Mouse (Mus musculus): ENCODE data around the gene Soga3.

The Soga3 gene

DNA sequence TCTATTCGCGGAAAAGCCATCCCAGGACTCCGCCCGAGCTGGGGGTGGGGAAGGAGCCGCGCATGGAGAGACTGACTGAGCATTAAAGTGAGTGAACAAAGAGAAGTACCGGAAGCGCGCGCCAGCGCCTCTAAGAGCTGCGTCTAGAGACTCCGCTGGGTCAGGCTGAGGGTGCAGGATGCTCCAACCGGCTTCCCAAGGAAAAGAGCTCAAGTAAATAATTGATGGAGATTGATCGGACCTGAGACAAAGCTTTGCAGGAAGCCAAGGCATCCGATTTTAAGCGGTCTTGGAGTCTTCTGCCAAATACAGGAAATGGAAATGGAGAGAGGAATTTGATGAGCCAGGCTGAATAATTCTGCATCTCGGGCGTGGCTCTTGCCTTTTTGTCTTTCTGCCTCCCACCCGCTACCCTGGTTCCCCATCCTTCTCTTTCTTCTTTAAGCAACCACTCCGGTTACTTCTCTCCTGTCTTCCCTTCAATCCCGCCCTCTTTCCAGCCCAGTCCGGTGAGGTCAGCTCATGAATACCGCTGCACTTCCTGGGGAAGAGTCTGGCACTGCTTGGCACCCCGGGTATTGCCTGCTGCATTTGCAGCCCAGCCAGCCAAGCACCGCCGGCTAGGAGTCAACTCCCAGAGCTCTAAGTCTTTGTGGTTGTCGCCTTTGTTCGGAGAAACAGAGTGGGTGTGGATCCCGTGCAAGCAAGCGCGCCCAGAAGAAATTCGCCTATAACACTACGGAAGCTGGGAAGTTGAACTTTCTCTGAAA lies at the start of gene Soga3:
Soga3 (plus strand) TSS at position 274 of the 770 bp plus-strand sequence.
- DNase-seq = no peak

DNA sequence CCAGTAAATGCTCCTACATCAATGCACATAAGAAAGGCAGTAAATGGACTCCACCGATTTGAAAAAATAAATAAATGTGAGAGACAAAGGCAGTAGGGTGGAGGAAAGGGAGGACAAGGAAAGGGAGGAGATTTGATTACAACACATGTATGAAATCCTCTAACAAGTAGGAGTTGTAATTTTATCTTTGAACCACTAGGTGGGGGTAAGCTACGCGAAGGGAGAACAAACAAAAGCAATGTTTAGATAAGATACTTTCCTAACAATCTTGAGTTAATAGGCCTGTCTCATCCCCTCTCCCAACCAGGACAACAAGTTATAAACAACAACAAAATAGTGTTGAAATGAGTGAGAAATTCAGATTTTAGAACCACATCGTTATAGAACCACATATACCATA lies 36.7 kb upstream of the Soga3 start:
- peak; percentile 1 for DNase-seq

DNA sequence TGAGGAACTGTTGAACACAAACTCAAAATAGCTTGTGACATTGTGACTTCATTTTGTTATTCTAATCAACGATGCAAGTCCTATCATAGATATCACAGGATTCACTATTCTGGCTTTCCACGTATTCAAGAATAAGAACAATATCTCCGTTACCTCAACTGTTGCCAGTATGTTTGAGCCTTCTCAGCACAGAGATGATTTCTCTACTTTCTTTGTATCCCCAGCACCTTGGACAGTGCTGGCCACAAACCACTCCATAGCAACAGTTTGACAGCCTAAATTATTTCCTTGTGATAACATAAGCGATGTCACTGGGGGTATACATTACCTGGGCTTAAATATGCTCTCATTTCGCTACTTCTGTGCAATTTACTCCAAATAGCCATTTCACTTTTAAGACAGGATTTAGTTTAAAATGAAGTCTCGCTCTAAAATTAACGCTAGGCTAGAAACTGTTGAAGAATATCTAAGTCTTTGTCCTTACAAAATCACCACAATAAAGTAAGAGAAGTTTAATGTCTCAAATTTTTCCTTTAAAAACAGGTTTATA lies 1.0 kb upstream of the Soga3 start:
- no peak for DNase-seq

DNA sequence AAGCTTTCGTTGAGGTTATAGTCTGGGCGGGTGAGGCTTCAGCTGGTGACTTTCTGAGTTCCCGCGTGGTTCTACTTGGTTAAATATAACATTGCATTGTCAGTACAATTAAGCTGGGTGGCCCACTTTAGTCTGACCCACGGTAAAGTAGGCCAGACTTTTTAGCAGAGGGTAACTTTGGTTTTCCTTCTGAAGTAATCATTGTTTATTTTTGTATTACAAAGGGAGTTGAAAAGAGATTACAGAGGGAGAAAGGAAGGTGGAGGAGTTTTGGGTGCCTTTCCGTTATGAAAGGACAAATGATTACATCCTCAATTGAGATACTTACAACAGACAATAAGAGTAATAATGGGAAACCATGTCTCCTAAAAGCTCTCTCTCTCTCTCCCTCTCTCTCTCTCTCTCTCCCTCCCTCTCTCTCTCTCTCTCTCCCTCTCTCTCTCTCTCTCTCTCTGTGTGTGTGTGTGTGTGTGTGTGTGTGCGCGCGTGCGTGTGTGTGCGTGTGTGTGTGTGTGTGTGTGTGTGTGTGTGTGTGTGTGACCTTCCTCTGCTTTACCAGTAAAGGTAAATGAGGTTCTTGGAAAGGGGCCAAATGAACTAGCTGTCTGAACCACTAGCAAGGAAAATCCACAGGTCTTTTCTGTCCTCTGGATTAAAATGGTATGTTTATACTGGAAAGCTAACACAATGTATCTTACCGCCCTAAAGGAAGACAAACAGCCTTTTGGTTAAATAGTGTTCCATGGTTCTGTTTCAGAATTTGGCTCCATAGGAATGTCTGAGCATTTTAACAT lies 1.2 kb downstream of the Soga3 start:
- DNase-seq = no peak

DNA sequence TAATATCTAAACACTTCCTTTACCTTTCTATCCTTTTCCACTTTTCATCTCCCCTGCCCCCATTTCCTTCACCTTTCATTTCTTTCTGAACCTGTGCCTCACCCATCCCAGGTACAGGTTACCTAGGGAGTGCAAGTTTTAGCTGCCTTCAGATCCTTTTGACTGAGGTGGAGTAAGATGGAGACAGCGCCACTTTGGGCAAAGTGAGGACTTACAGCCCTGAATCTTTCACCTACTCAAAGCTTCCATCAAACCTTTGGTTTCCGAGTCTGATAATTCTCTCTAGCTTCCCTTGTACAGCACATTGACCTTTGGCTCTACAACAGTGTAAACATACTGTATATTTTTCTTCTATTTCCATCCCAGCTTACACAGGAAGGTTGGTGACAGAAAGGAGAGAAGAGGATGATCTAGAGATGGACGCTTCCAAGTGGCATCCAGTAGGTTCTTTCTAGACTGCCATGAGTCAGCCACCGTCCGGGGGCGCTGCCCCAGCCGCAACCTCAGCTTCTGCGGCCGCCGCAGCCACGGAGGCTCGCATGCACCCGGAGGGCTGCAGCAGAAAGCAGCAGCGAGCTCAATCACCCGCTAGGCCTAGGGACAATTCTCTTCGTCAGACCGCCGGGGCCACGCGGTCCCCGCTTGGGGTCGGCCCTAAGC lies 2.7 kb downstream of the Soga3 start:
- DNase-seq = no peak

DNA sequence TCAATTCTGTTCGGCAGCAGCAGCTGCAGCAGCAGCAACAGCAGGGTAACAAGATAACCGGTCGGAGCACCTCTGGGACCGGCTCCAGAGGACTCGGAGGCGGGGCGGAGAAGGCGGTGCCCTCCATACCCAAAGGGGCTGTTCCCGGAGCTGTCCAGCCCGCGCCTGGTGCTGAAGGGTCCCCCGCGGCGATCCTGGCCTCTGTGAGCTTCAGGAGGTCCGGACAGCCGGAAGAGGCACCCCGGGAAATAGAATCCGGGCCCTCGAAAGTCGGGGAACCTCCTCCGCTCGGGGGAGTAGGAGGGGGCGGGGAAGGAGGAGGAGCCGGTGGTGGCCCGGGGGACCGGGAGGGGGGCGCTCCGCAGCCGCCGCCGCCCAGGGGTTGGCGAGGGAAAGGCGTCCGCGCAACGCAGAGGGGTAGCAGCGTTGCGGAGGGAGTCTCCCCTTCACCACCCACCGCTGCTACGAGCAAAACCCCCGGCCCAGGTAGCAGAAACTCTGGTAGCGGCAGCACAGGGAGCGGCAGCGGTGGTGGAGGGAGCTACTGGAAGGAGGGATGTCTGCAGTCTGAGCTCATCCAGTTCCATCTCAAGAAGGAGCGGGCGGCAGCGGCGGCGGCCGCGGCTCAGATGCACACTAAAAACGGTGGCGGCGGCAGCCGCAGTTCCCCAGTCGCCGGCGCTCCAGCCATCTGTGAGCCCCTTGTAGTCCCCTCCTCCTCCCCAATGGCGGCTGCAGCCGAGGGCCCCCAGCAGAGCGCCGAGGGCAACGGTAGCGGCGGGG lies 3.4 kb downstream of the Soga3 start:
- DNase-seq = peak; percentile 65

DNA sequence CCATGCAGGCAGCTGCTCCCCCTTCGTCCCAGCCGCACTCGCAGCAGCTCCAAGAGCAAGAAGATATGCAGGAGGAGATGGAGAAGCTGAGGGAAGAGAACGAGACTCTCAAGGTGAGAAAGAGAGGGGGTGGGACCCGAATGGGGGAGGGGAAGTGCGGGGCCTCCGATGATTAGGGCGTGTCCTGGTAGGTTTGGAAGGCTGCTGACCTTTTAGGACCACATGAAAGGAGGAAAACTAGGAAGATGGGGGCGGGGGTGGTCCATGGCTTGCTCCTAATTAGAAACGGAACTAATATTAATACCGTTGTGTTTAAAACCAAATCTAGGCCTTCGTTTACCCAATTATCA lies 4.0 kb downstream of the Soga3 start:
- no peak for DNase-seq

DNA sequence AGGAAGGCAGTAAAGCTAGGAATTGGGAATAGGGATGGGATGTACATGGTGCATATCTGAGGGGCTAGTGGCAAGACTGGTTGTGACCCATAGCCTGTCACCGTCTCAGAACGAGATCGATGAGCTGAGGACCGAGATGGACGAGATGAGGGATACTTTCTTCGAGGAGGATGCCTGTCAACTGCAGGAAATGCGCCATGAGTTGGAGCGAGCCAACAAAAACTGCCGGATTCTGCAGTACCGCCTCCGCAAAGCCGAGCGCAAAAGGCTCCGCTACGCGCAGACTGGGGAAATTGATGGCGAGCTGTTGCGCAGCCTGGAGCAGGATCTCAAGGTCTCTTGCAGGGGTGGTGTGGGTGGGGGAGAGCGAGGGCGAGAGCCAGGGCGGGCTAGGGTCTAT lies 4.4 kb downstream of the Soga3 start:
- DNase-seq = no peak

DNA sequence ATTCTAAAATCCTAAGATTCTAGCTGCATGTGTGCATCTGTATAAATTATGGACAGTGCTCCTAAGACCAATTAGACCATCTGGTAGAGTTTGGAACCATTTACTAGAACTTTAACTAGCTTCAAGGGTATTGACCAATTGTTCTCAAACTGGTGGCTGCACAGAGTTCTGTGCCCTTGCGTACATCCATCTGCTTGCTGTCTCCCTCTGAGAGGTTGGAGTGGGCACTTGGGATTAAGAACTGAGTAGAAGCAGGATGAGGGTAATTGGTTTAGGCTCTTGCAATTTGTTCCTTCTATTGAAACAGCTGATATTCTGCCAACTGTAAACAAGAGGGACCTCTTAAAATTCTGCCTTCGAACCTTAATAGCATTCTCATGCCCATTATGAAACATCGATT lies 11.7 kb downstream of the Soga3 start:
- no peak for DNase-seq

DNA sequence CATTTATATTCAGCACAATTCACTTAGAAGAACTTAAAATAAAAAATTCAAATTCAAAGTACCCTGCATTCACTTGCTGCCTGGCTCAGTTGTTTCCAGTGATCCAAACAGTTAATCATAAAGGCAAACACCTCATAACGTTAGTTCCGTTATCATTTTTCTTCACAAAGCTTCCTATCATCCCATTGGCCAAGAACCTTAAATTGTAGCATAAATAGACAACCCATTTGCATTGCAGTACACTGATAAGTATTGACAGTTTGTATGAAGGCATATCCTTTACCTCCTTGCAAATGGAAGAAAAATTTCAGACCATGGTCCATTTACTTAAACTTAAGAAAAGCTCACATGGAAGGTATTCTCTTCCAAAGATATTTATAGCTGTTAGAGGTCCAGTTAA lies 18.0 kb downstream of the Soga3 start:
- DNase-seq = no peak

DNA sequence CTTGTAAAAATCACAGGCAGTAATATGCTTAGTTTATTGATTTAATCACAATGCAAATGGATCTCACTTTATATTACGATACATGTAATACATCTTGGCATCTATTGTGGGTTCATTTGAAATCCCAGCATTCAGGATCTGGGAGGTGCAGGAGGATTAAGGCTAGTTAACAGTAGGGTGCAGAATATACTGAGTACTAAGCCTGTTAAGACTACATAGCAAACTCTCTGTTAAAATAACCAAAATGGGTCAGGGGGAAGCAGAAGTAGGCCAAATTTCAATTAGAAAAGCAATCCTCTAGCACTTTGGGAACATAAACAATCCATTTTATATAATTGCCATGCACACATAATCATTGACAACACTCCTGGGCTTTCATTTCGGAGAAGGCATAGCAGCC lies 30.1 kb downstream of the Soga3 start:
- no peak for DNase-seq

DNA sequence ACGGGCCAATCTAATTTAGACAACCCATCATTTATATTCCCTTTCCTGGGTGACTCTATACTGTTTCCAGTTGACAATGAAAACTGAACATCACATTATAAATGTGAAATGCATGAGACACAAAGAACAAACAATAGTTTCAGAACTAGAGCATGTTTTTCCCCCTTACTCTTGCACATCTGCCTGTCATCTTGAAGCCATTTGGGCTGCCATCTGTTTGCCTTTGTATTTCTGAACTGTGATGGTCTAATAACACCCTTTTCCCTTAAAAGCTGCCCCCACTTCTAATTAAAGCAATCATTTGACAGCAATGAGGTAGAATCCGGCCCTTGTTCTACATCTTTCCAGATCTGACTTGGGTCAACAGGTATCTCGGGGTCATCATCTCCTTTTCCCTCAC lies 32.0 kb downstream of the Soga3 start:
- DNase-seq = no peak

DNA sequence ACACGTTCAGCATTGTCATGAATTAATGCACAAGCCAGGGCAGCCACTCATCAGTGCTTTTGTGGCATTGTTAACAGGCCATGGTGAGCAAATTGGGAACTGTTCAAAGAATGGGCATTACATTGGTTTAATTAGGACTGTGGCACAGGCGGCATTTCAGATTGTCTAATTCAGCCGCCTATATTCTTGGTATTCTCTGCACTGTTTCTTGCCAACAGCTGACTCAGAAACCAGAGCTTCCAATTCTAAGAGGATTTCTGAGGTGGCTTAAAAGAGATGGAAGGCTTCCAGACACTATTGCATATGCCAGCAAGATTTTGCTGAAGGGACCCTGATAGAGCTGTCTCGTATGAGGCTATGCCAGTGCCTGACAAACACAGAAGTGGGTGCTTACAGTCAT lies 33.2 kb downstream of the Soga3 start:
- no peak for DNase-seq

DNA sequence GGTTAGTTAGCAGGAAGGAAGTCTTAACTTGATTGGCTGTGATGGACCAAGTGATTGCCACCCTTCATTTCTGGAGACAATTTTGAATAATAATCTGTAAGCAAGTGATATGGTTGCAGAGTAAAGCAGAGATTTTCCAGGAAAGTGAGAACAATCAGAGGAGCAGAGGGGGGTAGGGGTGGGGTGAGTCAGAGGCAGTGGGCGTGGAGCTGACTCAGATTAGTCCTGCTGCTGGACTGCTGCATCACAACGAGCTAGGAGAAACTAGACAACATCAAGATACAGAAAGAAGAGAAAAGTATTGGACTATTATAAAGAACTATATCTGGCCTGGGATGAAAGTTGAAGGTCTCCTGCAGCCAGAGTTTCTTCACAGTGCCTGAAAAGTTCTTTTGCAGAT lies 34.4 kb downstream of the Soga3 start:
- DNase-seq = no peak

DNA sequence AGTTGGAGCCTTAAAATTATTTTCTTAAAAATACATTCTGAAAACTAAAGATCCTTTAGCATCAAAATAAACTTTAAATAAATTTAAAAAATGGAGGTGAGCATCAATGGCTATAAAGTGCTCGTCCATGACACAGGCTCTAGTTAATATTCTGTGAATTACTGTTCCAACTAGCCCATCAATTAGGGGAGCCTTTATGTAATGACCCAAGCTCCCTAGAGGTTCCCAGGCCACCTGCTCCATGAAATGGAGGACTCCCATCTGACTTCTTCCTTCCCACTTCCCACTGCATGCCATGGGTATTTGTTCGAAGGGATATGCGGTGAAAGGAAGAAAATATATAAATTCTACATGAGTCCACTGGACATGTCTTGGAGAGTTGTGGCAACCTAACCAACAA lies 36.6 kb downstream of the Soga3 start:
- no peak for DNase-seq

DNA sequence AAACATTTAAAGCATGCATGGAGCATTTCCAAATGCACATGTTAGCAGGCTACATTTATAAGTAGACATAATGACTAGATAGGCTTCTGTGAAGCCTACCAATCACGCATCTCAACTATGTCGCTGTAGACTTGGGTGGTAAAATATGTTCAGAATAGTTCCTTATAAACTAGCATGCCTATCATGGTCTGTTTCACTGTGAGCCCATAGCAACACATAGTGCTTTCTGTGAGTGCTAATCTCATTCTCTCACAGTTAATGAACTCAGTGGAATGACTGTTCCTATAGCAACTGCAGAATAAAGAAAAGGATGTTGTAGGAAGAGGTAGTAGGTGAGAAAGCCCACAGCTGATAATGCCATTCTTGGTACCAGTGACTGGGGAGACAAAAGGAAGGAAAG lies 37.4 kb downstream of the Soga3 start:
- no peak for DNase-seq

DNA sequence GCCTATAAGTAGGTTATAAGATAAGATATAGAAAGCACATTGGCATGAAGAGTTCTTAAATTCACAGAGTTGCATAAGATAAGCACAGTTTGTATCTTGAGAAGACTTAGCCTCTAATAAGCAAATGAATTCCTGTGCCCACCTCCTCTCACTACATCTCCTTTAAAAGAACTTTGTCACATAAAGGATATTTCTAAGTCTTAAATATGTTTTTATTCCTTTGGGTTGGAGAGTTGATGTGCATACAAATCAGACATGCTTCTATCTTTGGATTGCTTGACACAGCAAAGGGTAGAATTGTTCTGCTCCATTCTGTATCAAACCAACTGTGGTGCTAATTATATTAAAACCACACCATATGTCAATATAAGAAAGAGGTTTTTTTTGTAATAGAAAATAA lies 50.1 kb downstream of the Soga3 start:
- no peak for DNase-seq

DNA sequence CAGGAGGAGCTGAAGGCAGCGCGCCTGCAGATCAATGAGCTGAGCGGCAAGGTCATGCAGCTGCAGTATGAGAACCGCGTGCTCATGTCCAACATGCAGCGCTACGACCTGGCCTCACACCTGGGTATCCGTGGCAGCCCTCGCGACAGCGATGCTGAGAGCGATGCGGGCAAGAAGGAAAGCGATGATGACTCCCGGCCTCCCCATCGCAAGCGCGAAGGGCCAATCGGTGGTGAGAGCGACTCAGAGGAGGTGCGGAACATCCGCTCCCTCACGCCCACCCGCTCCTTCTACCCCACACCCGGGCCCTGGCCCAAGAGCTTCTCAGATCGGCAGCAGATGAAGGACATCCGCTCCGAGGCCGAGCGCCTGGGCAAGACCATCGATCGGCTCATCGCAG lies 53.2 kb downstream of the Soga3 start:
- DNase-seq = no peak

DNA sequence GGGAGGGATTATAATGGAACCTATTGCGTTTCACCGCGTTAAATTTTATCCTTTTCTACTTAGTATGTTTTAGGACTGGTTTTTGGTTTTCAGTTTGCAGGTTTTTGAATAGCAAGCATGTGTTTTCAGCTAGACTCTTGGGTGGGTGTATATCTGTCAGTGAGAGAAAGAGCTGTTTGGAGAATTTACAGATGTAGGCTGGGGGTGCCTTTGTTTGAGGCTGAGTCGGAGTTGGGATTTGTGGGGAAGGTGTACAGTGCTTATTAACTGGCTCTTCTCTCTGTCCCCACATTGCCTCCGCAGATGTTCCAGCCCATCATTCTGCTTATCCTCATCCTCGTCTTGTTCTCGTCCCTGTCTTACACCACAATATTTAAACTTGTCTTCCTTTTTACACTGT lies 55.0 kb downstream of the Soga3 start, which contains the start of gene Gm49353:
Gm49353 (plus strand) TSS at position 313 of the 400 bp plus-strand sequence.
- DNase-seq = no peak

DNA sequence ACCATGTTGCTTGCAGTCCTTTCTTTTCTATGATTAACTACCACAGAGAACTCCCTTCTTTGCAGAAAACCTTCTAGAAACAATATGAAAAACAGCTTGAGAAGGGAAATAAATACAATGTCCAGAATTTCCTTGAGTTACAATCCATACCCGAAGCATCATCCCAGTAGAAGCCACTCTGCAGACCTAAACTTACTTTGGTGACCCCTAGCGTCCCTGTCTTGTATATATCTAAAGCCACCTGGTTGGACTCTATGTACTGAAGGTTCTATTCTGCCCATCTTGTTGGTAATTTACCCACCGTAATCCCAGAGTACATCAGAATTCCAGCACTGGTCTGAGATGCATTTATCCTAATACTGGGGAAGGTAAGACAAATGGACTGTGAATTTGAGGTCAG lies 56.2 kb downstream of the Soga3 start:
- no peak for DNase-seq

DNA sequence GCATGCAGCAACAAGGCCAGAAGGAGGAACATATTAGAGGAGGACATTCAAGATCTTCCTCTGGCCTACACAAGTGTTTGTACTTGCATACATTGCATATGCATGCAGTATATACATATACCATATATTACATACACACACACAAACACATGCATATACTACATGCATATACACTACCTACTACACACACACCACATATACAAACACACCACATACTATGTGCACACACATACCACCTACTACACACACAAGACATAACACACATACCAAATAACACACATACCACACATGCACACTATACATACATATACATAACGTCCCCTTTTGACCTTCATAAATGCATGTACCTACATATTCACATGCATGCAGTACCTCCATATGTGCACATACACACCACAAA lies 57.0 kb downstream of the Soga3 start:
- DNase-seq = no peak

DNA sequence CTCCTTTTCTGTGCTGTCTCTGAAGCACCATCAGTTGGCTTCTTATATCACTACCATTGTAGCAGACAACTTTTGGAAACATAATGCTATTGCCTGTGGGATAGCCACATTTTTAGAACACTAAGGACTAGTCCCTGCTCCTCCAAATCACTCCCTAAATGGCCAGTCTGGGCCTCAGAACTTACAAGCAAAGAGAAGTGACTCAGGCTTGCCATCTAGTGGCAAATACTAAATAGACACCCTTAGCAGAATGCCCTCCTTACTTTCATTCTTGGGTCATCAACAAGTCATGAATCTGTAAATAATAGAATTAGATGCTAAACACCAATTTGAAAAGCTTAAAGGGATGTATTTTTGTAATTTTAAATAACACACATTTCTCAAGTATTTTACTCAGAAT lies 63.1 kb downstream of the Soga3 start:
- DNase-seq = peak; percentile 47

DNA sequence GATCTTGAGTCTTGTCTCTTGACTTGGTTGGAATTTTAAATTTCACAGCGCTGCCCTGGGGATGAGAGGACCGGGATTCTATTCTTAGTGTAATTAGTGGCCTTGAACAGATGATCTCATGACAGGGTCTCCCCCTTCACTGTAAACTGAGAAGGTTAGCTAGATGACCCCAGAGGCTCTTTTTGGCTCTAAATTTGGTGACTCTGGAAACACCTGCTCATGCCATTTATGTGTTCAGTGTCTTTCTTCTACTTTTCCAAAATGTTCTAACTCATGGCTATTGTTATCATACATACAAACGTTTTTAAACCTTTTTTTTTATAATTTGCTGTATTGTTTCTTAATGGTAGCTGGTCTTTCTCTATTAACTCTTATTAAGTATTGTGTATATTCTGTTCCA lies 65.1 kb downstream of the Soga3 start:
- DNase-seq = no peak

All from lung, postnatal 36 days (tissue).